Mouse (Mus musculus): ENCODE measurements at regions not wholly inside any gene's neighbourhood (a gene's known extent, or its start where the extent isn't known, plus 50 kb on each side); places are given as distances from the start of the nearest gene placed in this dataset.

DNA sequence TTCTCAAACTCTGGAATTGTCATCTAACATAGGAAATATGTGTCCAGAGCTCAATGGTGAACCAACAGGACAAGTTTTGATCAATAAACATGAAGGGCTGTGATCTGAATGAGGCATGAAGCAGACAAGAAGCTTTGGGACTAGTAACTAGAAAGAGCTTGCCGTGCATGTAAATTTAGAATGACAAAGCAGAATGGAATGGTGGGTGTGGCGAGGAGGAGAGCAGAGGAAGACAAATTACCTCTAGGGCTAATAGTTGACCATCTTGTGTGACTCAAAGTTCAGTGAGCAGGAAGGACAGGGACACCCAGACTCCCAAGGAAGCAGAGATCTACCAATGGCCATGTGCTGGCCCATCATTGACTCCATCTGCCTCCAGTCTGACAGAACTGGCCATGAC, 455.6 kb downstream of the Tns1 start:
- DNase-seq, result no peak

DNA sequence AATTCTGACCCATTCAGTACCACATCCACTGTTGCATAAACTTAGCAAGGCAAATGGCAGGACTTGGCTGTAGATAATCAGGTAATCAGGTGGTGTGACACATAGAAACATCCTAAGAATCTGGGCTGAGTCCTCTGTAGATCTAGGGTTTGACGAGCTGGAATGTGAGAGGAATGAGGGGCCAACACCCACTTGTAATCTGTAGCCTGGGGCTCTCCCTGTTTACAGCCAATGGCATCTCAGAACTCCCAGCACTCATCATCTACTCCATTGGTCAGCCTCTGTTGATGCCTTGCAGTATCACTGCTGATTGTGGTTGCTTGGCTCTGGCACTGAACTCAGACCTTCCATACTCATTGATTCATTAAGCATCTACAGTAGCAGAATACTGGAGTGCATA, 460.7 kb downstream of the Tns1 start:
- no peaks in the 10 kb centered on the region for H3K36me3 ChIP-seq (ENCODE audit: control insufficient read depth, insufficient read depth, low read length)
- no peak overlapping the region for H3K4me3 ChIP-seq (ENCODE audit: insufficient read depth, low read depth, low read length)
- 66% methylated on average over 1 of the region's 1 CpGs for WGBS
- no peaks in the 10 kb centered on the region for H3K27me3 ChIP-seq (replicated peaks; ENCODE audit: control insufficient read depth, insufficient read depth, low read length)
- no peak for DNase-seq
- no peaks in the 10 kb centered on the region for H3K4me1 ChIP-seq (ENCODE audit: control insufficient read depth, insufficient read depth, low read length)
- no peak overlapping the region for H3K27ac ChIP-seq (ENCODE audit: insufficient read depth, low read depth, low read length)
- no peak for TF ChIP-seq POLR2A (IDR thresholded peaks at IDR 0.05; ENCODE audit: low read depth, low read length)
- TF ChIP-seq CTCF (conservative IDR thresholded peaks at IDR 0.05; ENCODE audit: insufficient read depth, insufficient read length, low read depth, low read length), result no peak

More for the DNA sequence above, 455.6 kb downstream of the Tns1 start:
- TF ChIP-seq POLR2A (IDR thresholded peaks at IDR 0.05; ENCODE audit: low read depth, low read length) (no peak), CTCF (conservative IDR thresholded peaks at IDR 0.05; ENCODE audit: insufficient read depth, insufficient read length, low read depth, low read length) (no peak)
- WGBS, result 65% methylated on average over 2 of the region's 2 CpGs
- H3K27ac ChIP-seq (ENCODE audit: insufficient read depth, low read depth, low read length), result no peak overlapping the region
- H3K27me3 ChIP-seq (replicated peaks; ENCODE audit: control insufficient read depth, insufficient read depth, low read length), result no peaks in the 10 kb centered on the region
- no peaks in the 10 kb centered on the region for H3K36me3 ChIP-seq (ENCODE audit: control insufficient read depth, insufficient read depth, low read length)
- H3K4me1 ChIP-seq (ENCODE audit: control insufficient read depth, insufficient read depth, low read length), result 0 out of 2 replicates have a peak, but pooled peaks cover 7% of the 10 kb centered on the region
- H3K4me3 ChIP-seq (ENCODE audit: insufficient read depth, low read depth, low read length), result no peak overlapping the region

DNA sequence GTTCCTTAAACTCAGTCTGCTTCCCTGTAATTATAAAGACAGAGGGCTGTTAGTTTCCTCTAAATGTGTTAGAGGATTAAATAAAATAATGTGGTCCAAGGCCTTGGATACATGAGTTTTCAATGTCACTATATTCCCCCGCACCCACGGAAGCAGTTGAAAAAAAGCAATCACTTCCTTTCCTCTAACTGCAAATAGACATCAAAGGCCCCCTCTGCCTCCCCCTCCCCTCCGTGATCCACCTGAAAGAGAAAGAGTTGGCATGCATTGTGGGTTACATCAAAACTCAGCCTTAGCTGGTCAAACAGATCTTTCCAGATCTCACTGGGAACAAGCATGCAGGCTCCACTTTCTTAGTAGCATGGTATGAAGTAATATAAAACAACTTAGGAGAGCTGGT, 479.2 kb downstream of the Tns1 start:
- 76% methylated on average over 3 of the region's 3 CpGs for WGBS

DNA sequence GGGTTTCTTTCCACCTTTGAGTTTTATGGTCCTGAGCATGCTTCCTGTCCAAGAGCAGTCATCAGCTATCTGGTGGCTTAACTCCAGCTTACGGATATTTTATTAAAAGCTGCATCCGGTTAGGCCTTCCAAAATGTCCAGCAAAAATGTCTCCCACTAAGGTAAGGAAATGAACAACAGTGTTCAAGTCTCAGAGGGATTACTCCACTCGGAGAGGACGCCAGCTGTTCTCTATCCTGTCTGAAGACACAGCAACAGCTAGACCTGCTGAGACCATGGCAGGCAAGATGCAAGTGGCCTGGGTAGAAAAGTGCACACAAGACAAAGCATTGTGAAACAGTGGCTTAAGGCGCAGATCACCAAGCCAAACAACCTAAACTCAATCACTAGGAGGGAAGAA, 479.9 kb downstream of the Tns1 start:
- H3K27me3 ChIP-seq (replicated peaks; ENCODE audit: control insufficient read depth, insufficient read depth, low read length), result no peaks in the 10 kb centered on the region
- peak; percentile 86 for DNase-seq
- no peak overlapping the region for H3K4me3 ChIP-seq (ENCODE audit: insufficient read depth, low read depth, low read length)
- H3K36me3 ChIP-seq (ENCODE audit: control insufficient read depth, insufficient read depth, low read length), result no peaks in the 10 kb centered on the region
- TF ChIP-seq POLR2A (IDR thresholded peaks at IDR 0.05; ENCODE audit: low read depth, low read length) (no peak), CTCF (conservative IDR thresholded peaks at IDR 0.05; ENCODE audit: insufficient read depth, insufficient read length, low read depth, low read length) (no peak)
- 55% methylated on average over 5 of the region's 5 CpGs for WGBS
- H3K4me1 ChIP-seq (ENCODE audit: control insufficient read depth, insufficient read depth, low read length), result 0 out of 2 replicates have a peak, but pooled peaks cover 2% of the 10 kb centered on the region
- peak overlapping the region; percentile 81; the same call in 1 of the 2 replicates for H3K27ac ChIP-seq (ENCODE audit: insufficient read depth, low read depth, low read length)

More for the DNA sequence above, 479.2 kb downstream of the Tns1 start:
- peak; percentile 55 for DNase-seq
- Histone ChIP-seq H3K27ac (ENCODE audit: insufficient read depth, low read depth, low read length) (no peak overlapping the region), H3K4me1 (ENCODE audit: control insufficient read depth, insufficient read depth, low read length) (0 out of 2 replicates have a peak, but pooled peaks cover 2% of the 10 kb centered on the region), H3K36me3 (ENCODE audit: control insufficient read depth, insufficient read depth, low read length) (no peaks in the 10 kb centered on the region), H3K27me3 (replicated peaks; ENCODE audit: control insufficient read depth, insufficient read depth, low read length) (no peaks in the 10 kb centered on the region), H3K4me3 (ENCODE audit: insufficient read depth, low read depth, low read length) (no peak overlapping the region)
- TF ChIP-seq POLR2A (IDR thresholded peaks at IDR 0.05; ENCODE audit: low read depth, low read length) (no peak), CTCF (conservative IDR thresholded peaks at IDR 0.05; ENCODE audit: insufficient read depth, insufficient read length, low read depth, low read length) (no peak)

DNA sequence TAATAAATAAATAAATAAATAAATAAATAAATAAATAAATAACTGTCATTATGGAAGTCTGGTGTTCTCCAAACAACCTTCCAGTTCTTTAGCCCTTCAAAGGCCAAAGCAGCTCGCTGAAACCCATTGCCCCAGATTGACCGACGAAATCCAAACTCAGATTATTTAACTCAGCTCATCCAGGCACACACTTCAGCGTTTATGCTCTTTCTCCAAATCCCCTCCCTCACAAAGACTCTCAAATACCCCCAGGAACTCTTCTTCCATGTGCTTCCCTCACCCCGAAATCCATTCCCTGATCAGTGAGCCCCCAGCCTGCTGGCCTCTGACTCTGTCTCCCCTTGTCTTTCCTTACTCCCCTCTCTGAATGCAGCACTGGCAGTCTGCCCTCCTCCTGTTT, 480.8 kb downstream of the Tns1 start:
- no peaks in the 10 kb centered on the region for H3K36me3 ChIP-seq (ENCODE audit: control insufficient read depth, insufficient read depth, low read length)
- H3K4me1 ChIP-seq (ENCODE audit: control insufficient read depth, insufficient read depth, low read length), result 0 out of 2 replicates have a peak, but pooled peaks cover 2% of the 10 kb centered on the region
- H3K27me3 ChIP-seq (replicated peaks; ENCODE audit: control insufficient read depth, insufficient read depth, low read length), result no peaks in the 10 kb centered on the region
- no peak overlapping the region for H3K4me3 ChIP-seq (ENCODE audit: insufficient read depth, low read depth, low read length)
- H3K27ac ChIP-seq (ENCODE audit: insufficient read depth, low read depth, low read length), result no peak overlapping the region
- 82% methylated on average over 5 of the region's 5 CpGs for WGBS
- TF ChIP-seq CTCF (conservative IDR thresholded peaks at IDR 0.05; ENCODE audit: insufficient read depth, insufficient read length, low read depth, low read length) (no peak), POLR2A (IDR thresholded peaks at IDR 0.05; ENCODE audit: low read depth, low read length) (no peak)
- no peak for DNase-seq

DNA sequence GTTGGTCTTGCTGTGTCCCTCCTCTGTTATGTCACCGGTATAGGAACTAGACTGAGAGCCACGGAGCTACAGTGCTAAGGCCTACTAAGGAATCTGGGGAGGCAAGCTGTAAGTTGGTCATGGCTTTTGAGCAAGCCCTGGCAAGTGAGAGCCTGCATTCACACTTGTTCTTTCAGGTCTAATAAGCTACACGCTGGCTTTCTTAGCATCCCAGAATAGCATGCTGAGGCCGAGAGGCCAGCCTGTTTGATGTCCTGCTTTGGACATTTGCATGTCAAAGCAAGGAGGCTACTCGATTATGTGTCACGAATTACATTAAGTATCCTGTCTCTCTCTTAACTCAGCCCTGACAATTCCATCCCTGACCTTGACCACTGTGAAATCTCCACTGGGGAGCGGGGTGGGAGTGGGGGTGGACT, 481.5 kb downstream of the Tns1 start:
- no peaks in the 10 kb centered on the region for H3K27me3 ChIP-seq (replicated peaks; ENCODE audit: control insufficient read depth, insufficient read depth, low read length)
- no peak for TF ChIP-seq POLR2A (IDR thresholded peaks at IDR 0.05; ENCODE audit: low read depth, low read length)
- TF ChIP-seq CTCF (conservative IDR thresholded peaks at IDR 0.05; ENCODE audit: insufficient read depth, insufficient read length, low read depth, low read length), result no peak
- 0 out of 2 replicates have a peak, but pooled peaks cover 2% of the 10 kb centered on the region for H3K4me1 ChIP-seq (ENCODE audit: control insufficient read depth, insufficient read depth, low read length)
- H3K27ac ChIP-seq (ENCODE audit: insufficient read depth, low read depth, low read length), result no peak overlapping the region
- H3K4me3 ChIP-seq (ENCODE audit: insufficient read depth, low read depth, low read length), result no peak overlapping the region
- WGBS, result 74% methylated on average over 7 of the region's 7 CpGs
- no peaks in the 10 kb centered on the region for H3K36me3 ChIP-seq (ENCODE audit: control insufficient read depth, insufficient read depth, low read length)
- no peak for DNase-seq

DNA sequence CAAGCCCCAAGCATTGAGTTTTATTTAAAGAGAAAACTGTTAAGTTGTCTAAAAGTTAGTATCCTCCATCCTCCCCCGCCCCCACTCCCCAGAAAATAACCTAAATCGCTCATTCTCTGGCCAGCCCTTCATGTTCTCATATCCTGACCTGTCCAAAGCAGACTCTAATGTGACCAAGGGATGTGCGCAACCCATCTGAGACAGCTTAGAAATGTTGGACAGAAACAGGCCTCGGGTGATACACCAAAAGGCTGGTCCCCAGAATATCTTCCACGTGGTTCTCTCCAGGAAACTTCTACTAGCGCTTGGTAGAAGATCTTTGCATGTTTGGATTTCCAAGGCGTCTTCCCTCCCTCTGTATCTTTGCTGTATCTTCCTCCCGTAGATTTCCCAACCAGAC, 482.8 kb downstream of the Tns1 start:
- no peak overlapping the region for H3K4me3 ChIP-seq (ENCODE audit: insufficient read depth, low read depth, low read length)
- H3K36me3 ChIP-seq (ENCODE audit: control insufficient read depth, insufficient read depth, low read length), result no peaks in the 10 kb centered on the region
- 86% methylated on average over 8 of the region's 8 CpGs for WGBS
- H3K27ac ChIP-seq (ENCODE audit: insufficient read depth, low read depth, low read length), result no peak overlapping the region
- DNase-seq, result no peak
- H3K27me3 ChIP-seq (replicated peaks; ENCODE audit: control insufficient read depth, insufficient read depth, low read length), result no peaks in the 10 kb centered on the region
- no peak for TF ChIP-seq POLR2A (IDR thresholded peaks at IDR 0.05; ENCODE audit: low read depth, low read length)
- no peak for TF ChIP-seq CTCF (conservative IDR thresholded peaks at IDR 0.05; ENCODE audit: insufficient read depth, insufficient read length, low read depth, low read length)
- 0 out of 2 replicates have a peak, but pooled peaks cover 2% of the 10 kb centered on the region for H3K4me1 ChIP-seq (ENCODE audit: control insufficient read depth, insufficient read depth, low read length)
